Mouse (Mus musculus) forebrain, embryonic 14.5 days (tissue): Measurements from ENCODE around the gene Ksr1. TPM values are rescaled to one million over a fixed set of nuclear protein-coding genes. Genes with fewer than 3 reads are reported as not detected.

Source experiments
- ATAC-seq: fragments of 200-750 bp; cut with Nextera tagmentation; 2 replicates; pipeline ENCODE4 v1.8.0; 2017; ENCODE audit warnings: mild to moderate bottlenecking, moderate library complexity
- DNase-seq: peaks from one replicate; pipeline ENCODE4 v3.0.0-alpha.2; 2015; ENCODE audit warnings: low spot score
- H3K27ac ChIP-seq: fragments of 300-500 bp; sonication (generic); 2 replicates; pipeline ENCODE4 v1.5.1; 2014; ENCODE audit warnings: low read depth, mild to moderate bottlenecking, control low read depth, low read length, moderate library complexity
- H3K27me3 ChIP-seq: fragments of 300-500 bp; sonication (generic); replicated peaks from 2 replicates; pipeline ENCODE4 v1.6.1; 2014; ENCODE audit warnings: low read length, control low read depth, mixed read lengths; ENCODE audit not compliant: control insufficient read depth, insufficient read depth
- H3K36me3 ChIP-seq: fragments of 300-500 bp; sonication (generic); 2 replicates; pipeline ENCODE4 v1.6.1; 2014; ENCODE audit warnings: low read length, control low read depth; ENCODE audit not compliant: control insufficient read depth, insufficient read depth
- H3K4me1 ChIP-seq: fragments of 300-500 bp; sonication (generic); 2 replicates; pipeline ENCODE4 v1.6.1; 2014; ENCODE audit warnings: antibody characterized with exemption, low read length, control low read depth; ENCODE audit not compliant: control insufficient read depth, insufficient read depth
- H3K4me2 ChIP-seq: fragments of 300-500 bp; sonication (generic); 2 replicates; pipeline ENCODE4 v1.6.1; 2014; ENCODE audit warnings: mild to moderate bottlenecking, control low read depth, low read length
- H3K4me3 ChIP-seq: fragments of 300-500 bp; sonication (generic); 2 replicates; pipeline ENCODE4 v1.5.1; 2014; ENCODE audit warnings: low read depth, low read length, control low read depth
- H3K9ac ChIP-seq: fragments of 300-500 bp; sonication (generic); 2 replicates; pipeline ENCODE4 v1.6.1; 2014; ENCODE audit warnings: mild to moderate bottlenecking, low read length, control low read depth, moderate library complexity
- H3K9me3 ChIP-seq: fragments of 300-500 bp; sonication (generic); replicated peaks from 2 replicates; pipeline ENCODE4 v1.6.1; 2016; ENCODE audit warnings: low read length, control low read depth, mixed read lengths; ENCODE audit not compliant: control insufficient read depth
- WGBS: fragments of 180-500 bp; shearing (Covaris S2); extraction: QIAGEN DNeasy Blood & Tissue Kit; methylation state at CpG from one replicate; pipeline ENCODE4 v1.1.7; 2014; 5-methylcytosine and 5-hydroxymethylcytosine counted together
- polyA plus RNA-seq: library from polyadenylated mRNA; unstranded; fragments of >200 nt; fragmentation: Nextera tagmentation; extraction: Ambion mirVana; gene quantifications from 2 replicates; pipeline ENCODE4 v1.2.1, GENCODE M21; 2014

Gene Ksr1
- polyA plus RNA-seq, 1 experiment from 2014 or later = 4.7 TPM

DNA sequence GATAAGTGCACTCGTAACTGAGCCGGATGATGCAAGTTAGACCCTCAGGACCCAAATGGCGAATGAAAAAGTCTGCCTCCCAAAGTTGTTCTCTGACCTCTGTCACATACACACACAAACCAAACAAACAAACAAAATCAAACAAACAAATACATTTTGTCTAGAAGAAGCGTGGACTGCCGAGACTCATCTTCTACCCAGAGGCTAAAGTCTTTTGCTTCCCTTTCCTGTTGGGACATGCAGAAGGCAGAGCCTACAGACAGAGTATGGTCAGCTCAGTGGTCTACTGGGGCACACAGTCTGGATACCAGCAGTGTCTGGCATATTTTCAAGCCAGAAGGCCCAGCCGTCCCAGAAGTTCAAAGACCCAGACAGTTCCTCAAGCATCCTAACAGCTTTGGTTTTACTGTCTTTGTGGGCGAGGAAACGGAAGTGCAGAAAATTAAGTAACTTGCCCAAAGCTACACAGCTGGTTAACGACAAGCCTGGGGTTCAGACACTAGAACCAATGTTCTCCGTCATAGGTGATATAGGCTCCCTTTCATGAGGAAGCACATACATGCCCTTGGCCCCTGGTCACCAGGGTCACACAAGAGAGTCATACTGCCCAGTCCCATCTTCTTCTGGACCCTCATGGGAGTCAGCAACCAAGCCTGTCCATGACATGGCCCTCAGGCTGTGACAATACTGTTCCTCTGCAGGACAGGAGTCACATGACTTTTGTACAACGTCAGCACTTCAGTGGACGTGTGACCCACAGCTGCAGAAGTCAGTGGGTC, 163.5 kb downstream of the Ksr1 start:
- WGBS = 88% methylated on average over 12 of the region's 12 CpGs

GRCm38 (mm10) chr11:78982042-78982441, 164.2 kb downstream of the Ksr1 start:
- DNase-seq (no peak), ATAC-seq (no peak)
- Histone ChIP-seq H3K9ac (no peak overlapping the region), H3K4me2 (no peak overlapping the region), H3K9me3 (no peaks in the 10 kb centered on the region), H3K27ac (no peak overlapping the region), H3K4me1 (no peaks in the 10 kb centered on the region), H3K4me3 (no peak overlapping the region), H3K27me3 (no peaks in the 10 kb centered on the region), H3K36me3 (no peaks in the 10 kb centered on the region)
- WGBS = 74% methylated on average over 2 of the region's 2 CpGs

More for the DNA sequence above, 163.5 kb downstream of the Ksr1 start:
- DNase-seq (no peak), ATAC-seq (no peak)
- H3K4me3 ChIP-seq = no peak overlapping the region
- H3K4me1 ChIP-seq = no peaks in the 10 kb centered on the region
- no peaks in the 10 kb centered on the region for H3K36me3 ChIP-seq
- no peak overlapping the region for H3K9ac ChIP-seq
- no peak overlapping the region for H3K27ac ChIP-seq
- no peaks in the 10 kb centered on the region for H3K9me3 ChIP-seq
- H3K27me3 ChIP-seq = no peaks in the 10 kb centered on the region
- H3K4me2 ChIP-seq = no peak overlapping the region

- DNase-seq (no peak), ATAC-seq (no peak)
- Histone ChIP-seq H3K9ac (no peak overlapping the region), H3K4me3 (no peak overlapping the region), H3K4me1 (no peaks in the 10 kb centered on the region), H3K36me3 (no peaks in the 10 kb centered on the region), H3K27me3 (no peaks in the 10 kb centered on the region), H3K27ac (no peak overlapping the region), H3K9me3 (no peaks in the 10 kb centered on the region), H3K4me2 (no peak overlapping the region)
- WGBS = 85% methylated on average over 4 of the region's 4 CpGs
Observed at GRCm38 (mm10) chr11:78980083-78980634, 166.0 kb downstream of the Ksr1 start.

DNA sequence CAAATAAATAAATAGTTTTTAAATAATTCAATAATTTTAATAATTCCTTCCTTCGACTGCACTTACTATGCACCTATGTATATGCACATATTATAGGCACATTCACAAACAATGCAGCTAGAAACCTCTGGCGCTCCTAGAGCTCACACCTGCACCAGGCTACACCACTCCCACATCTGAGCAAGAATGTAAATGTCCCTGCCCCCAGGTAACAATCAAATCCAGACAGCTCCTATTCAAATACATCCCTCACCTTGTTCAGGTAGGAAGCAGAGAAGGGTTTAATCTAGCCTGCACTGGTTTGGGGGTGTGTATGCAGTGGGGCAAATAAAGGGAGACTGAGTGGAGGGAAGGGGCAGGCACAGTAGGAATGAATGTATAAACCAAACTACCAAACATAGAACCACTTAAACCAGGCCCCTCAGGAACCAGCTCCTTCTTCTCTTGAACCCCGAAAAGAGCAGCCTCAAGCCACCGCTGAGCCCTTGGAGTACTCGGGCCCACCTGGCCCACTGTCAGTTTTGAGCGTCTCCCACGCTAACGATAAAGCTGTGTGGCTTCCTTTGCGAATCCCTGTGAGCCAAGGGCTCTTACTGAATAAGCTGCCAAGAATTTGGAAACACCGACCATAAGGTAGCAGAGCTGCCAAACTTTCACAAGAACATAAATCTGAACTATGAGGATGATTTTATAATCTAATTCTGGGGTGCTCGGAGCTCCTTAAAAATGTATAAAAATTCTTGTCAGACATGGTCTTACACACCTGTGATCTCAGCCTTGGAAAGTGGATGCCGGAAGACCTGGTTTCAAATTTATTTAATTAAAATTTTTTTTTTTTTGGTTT, 167.8 kb downstream of the Ksr1 start:
- no peaks in the 10 kb centered on the region for H3K27me3 ChIP-seq
- ATAC-seq (no peak), DNase-seq (peak; percentile 38)
- H3K27ac ChIP-seq = no peak overlapping the region
- no peak overlapping the region for H3K4me3 ChIP-seq
- no peak overlapping the region for H3K4me2 ChIP-seq
- no peak overlapping the region for H3K9ac ChIP-seq
- H3K36me3 ChIP-seq = no peaks in the 10 kb centered on the region
- WGBS = 80% methylated on average over 12 of the region's 12 CpGs
- no peaks in the 10 kb centered on the region for H3K4me1 ChIP-seq
- H3K9me3 ChIP-seq = no peaks in the 10 kb centered on the region

DNA sequence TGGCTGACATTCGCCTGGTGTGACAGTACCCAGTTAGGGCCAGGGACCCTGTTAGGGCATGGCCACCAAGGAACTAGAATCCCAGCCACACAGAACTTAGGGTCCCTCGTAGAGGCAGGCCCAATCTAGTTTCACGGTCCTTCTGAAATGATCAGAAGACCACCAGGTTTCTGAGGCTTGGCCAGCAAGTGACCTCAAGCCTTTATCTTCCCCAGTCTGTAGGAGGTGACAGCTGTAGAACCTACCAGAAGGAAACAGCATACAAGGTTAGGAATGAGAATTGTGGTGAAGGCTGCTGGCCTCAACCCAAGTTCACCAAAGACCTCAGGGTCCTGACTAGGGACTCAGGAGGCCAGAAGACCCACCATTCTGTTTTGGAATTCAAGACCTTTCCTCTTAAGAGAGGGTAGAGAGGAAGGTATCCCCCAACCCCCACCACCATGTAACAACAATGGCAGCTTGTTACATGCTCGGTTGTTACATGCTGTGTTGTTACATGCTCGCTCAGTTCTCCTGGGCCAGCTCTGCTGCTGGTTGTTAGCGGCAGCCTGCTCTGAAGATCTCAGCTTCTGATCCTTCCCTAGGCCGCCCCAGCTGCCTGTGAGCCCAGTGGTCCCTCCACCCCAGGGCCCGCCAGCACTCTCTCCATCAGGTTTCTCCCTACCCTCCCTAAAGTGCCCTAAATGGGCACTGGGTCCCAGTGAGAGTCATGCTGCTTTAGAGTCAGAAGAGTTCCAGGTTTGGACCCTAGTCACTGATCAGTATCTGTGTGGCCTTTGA, 169.3 kb downstream of the Ksr1 start:
- 80% methylated on average over 8 of the region's 8 CpGs for WGBS
- no peaks in the 10 kb centered on the region for H3K27me3 ChIP-seq
- no peaks in the 10 kb centered on the region for H3K4me1 ChIP-seq
- DNase-seq (no peak), ATAC-seq (no peak)
- H3K9ac ChIP-seq = no peak overlapping the region
- H3K9me3 ChIP-seq = no peaks in the 10 kb centered on the region
- no peak overlapping the region for H3K4me2 ChIP-seq
- H3K4me3 ChIP-seq = no peak overlapping the region
- H3K36me3 ChIP-seq = no peaks in the 10 kb centered on the region
- H3K27ac ChIP-seq = no peak overlapping the region

DNA sequence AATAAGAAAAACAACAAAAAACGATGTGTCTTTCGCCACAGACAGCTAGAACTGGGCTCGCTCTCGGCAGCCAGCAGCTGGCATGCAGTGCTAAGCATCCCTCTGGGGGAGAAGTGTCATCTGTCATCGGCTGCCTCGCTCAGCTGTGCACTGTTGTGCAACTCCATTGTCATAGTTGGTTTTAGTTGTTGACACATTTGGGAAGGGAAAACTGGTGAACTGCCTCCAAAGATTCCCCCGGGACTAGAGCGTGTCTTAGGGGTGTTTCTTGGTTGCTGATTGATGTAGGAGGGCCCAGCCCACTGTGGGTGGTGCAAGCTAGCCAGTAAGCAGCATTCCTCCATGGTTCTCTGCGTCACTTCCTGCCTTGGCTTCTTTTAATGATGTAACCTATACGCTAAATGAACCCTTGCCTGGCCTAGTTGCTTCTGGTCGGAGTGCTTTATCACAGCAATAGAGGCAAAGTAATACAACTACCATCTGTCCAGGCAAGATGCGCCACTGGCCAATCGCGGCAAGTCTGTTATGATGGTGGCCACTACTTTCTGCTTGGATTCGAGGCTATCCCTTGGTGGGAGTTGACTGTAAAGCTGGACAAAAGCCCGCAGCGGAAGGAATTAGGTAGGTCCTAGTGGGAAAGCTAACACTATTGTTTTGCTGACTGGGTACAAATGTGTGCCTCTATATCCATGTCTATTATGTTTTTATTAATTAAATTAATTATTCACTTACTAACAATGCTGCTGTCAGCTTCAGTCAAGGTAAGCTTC, 172.6 kb downstream of the Ksr1 start:
- DNase-seq = peak; percentile 36
- H3K9ac ChIP-seq = no peak overlapping the region

DNA sequence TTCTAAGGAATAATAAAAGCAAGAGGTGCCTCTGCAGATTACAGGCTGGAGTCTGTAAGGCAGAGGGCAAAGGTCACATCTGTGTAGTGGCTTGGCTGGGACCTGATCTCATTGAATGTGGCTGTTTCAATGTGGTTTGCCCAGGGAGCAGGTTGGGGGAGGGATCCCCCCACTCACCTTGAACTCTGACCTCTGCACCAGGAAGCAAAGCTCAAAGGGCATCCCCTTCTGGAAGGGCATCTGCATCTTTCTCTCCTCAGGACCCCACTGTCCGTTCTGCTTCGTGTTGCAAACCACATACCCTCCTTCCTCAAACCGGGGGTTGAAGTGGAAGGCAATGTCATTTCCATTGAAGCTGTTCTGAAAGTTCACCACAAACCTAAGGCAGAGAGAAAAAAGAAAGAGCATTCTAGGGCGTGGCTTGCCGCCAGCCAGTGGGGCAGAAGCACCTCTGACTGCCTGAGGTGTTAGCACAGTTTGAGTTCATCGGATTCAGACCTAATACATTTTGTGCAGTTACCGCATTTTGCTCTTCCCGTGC, 173.3 kb downstream of the Ksr1 start:
- no peak overlapping the region for H3K9ac ChIP-seq
- no peak for ATAC-seq
- no peak overlapping the region for H3K4me2 ChIP-seq
- WGBS = 63% methylated on average over 8 of the region's 8 CpGs
- DNase-seq = no peak
- H3K4me1 ChIP-seq = no peaks in the 10 kb centered on the region
- no peak overlapping the region for H3K4me3 ChIP-seq
- no peaks in the 10 kb centered on the region for H3K9me3 ChIP-seq
- no peak overlapping the region for H3K27ac ChIP-seq
- H3K36me3 ChIP-seq = no peaks in the 10 kb centered on the region
- H3K27me3 ChIP-seq = no peaks in the 10 kb centered on the region

More for the DNA sequence above, 172.6 kb downstream of the Ksr1 start:
- no peak for ATAC-seq
- Histone ChIP-seq H3K4me1 (no peaks in the 10 kb centered on the region), H3K27me3 (no peaks in the 10 kb centered on the region), H3K36me3 (no peaks in the 10 kb centered on the region), H3K9me3 (no peaks in the 10 kb centered on the region), H3K4me3 (no peak overlapping the region), H3K27ac (no peak overlapping the region), H3K4me2 (no peak overlapping the region)
- WGBS = 76% methylated on average over 17 of the region's 17 CpGs

DNA sequence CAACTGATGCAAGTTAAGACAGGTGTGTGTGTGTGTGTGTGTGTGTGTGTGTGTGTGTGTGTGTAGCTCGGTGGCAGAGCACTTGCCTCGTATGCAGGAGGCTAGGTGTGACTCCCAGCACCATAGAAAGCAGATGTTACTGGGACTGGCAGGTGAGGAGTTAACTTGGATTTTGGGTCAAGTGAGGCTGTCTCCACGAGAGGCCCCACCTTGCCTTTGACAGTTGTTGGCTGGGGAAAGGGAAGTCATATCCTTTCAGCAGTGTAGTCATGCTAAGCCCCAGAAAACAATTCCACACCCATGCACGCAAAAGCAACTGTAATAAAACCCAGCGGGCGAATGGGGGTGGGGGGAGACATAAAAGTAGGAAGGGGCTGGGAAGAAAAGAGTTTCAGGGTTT, 173.9 kb downstream of the Ksr1 start:
- 58% methylated on average over 6 of the region's 6 CpGs for WGBS
- no peak for DNase-seq
- no peak overlapping the region for H3K4me2 ChIP-seq

More for the DNA sequence above, 173.9 kb downstream of the Ksr1 start:
- Histone ChIP-seq H3K4me3 (no peak overlapping the region), H3K36me3 (no peaks in the 10 kb centered on the region), H3K27me3 (no peaks in the 10 kb centered on the region), H3K9me3 (no peaks in the 10 kb centered on the region), H3K4me1 (no peaks in the 10 kb centered on the region), H3K27ac (no peak overlapping the region), H3K9ac (no peak overlapping the region)
- ATAC-seq = no peak
